Mouse (Mus musculus) adrenal gland, postnatal 36 days (tissue): Measurements from ENCODE around the gene Hpgds. TPM values are rescaled to one million over a fixed set of nuclear protein-coding genes. Genes with fewer than 3 reads are reported as not detected.

Experiments used
- DNase-seq, 2 experiments: peaks; one replicate each; pipeline ENCODE4 v3.0.0; 2021; ENCODE audit warnings: mixed read lengths in 1 of 2
- long read RNA-seq, 2 experiments: library from polyadenylated mRNA; stranded (forward); transcript quantifications; one replicate each; pipeline ENCODE4 v2.0.0; 2021; ENCODE audit warnings: borderline sequencing depth in 2 of 2
- total RNA-seq, 2 experiments: library from RNA; stranded (reverse); gene quantifications; 2 replicates each; pipeline ENCODE4 v1.2.3; 2021

Gene Hpgds
- 1 to 10 TPM; 1.8 to 2.5 TPM for total RNA-seq
- long read RNA-seq, experiment 1, partial matches to known transcripts: 0 of 1 reads
- long read RNA-seq, experiment 1, other reads (novel, unspliced or antisense): 0 of 1 reads
- long read RNA-seq, experiment 2: 0 reads

GRCm38 (mm10) chr6:65144621-65145205 is at the start of gene Hpgds:
Gene Hpgds, minus strand, starts transcription at chr6:65144908.
- DNase-seq: no peak

GRCm38 (mm10) chr6:65164977-65165376 is 20.3 kb upstream of the Hpgds start:
- no peak for DNase-seq

GRCm38 (mm10) chr6:65164137-65164536 is 19.4 kb upstream of the Hpgds start:
- DNase-seq: no peak

DNA sequence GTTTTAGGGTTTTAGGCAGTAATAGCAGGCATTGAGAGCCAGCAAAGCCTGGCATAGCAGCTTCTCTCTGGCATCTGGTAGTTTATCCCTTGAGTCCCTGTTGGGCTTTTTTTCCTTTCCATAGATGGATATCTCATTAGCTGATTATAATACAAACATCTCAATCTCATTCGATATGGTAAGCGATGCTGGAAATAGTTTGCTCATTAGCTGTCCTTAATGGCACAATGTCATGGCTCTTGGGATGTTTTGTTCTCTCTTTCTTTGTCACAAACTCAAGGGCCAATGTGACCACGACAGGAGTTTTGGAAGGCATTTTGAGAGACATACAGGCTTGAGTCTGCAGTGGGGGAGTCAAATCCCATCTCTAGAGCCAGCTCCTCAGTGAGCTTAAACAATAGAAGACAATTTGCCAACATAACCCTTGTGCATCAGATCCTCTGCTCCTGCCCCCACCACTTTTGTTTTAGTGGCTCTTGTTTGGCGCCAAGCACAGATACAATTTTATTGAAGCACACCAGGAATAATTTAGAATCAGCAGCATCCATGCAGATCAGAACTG is 14.8 kb upstream of the Hpgds start:
- no peak for DNase-seq

DNA sequence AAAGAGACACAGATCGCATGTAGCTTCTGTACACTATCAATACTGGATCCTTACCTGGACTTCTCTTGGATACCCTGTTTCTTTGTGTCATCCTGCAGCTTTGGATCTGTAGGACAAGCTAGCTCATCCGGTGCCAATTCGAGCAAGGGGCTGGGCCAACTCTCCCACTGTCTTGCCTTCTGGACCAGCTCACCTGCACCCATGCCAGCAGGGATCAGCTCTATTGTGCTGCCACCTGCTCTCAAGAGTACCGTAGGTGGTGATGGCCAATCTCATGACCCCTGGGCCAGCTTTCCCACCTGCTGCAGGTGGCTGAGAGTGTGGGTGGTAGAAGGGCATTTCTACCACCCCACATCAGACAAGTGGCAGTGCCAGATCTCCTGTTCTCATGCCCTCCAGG is 12.3 kb upstream of the Hpgds start:
- no peak for DNase-seq

DNA sequence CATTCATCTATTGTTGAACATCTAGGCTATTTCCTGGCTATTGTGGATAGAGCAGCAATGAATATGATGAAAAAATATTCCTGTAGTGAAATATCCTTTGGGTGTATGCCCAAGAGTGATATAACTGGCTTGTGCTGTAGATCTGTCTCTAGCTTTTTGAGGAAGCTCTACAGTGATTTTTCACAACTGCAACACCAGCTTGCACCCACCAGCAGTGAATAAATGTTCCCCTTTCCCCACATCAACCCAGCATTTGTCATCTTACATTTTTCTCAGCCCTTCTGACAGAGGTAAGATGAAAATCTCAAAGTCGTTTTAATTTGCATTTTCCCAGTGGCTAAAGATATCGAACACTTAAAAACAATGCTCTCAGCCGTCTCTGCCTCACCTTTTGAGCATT is 8.9 kb upstream of the Hpgds start:
- no peak for DNase-seq

- DNase-seq: no peak
Observed at GRCm38 (mm10) chr6:65150703-65151102, 6.0 kb upstream of the Hpgds start.

DNA sequence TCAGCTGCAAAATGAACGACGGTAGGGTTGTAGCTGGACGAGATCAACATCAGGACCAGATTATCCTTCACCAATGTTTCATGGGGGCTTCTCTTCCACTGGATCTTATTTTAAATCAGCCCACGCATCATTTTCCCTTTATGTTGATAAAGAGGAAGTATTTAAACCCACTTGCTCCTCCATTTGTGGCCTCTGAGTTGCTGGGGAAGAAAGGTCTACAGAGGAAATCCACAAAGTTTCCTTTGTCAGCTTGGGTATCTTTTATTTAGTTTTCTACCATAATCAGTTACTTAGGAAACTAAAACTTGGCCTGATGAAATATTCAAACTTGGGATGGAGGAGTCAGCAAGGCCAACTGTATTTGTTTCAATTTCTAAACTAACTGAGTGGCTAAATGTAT is 1.7 kb upstream of the Hpgds start:
- DNase-seq: no peak

DNA sequence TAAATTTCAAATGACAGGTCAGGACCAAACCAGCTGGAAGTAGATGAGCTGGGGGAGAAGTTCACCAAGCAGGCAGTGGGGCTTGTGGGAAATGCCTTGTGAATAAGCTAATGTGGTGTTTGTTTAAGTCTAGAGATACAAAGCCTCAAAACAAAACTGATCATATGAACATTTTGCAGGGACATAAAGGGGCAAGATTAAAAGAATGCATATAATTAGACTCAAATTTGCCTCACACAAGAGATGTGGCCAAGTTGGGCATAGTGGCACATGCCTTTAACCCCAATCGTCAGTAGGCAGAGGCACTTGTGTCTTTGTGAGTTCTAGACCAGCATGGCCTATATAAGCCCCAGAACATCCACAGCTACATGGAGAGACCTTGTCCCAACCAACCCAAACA is 2.4 kb downstream of the Hpgds start:
- no peak for DNase-seq

DNA sequence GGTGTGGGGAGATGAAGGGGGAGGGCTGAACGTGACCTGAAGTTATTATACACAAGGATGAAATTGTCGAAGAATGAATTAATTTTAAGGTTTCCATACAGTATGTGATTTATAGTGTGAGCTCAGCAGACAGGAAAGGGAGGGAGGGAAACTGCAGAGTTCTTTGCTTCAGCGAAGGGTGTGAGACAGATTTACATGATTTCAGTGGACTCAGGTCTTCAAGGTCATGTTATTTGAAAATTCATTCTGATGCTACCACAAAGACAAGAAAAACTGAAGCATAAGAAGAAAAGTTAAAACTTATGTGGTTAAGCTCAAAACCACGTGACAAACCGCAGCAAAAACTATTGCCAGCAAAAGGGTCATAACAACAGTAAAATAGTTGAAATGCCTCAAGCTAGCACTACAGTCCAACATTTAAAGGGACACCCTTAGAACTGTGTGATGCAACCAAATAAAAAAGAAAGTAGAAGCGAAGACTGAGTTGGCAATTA is 3.9 kb downstream of the Hpgds start:
- no peak for DNase-seq

GRCm38 (mm10) chr6:65140082-65140749 is 4.5 kb downstream of the Hpgds start:
- no peak for DNase-seq

DNA sequence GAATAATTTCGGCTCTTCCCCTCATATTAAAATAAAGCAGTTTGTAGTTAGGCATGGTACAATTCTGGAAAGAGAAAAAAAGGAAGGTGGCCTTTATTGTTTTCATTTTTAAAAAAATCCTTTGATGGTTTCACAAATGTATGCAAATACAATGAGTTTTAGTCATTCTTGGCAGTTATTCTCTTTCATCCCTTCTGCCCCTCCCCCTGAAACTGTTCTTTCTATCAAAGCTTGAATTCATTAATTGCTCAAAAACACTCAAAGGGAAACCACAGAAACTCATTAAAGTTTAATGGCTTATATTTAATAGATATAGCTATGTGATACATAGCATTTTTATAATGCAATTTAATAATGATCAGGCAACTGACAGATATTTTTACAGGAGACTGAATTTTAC is 6.5 kb downstream of the Hpgds start:
- DNase-seq: no peak

DNA sequence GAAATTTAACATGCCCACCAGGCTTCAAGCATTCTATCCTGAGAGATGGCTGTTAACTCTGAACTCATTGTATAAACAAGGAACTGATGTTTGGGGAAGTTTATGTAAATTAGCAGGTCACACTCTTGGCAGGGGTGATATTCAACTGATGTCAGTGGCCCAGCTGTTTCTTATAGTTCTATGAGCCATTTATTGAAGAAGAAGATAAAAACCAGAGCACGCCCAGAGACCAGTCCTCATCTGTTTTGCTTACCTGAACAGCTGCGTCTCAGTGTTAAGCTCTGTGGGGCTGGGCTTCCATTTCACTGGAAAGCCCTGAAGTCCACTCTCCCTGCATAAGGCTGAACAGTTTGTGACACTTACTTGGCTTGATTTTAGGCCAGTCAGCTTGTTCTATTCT is 6.9 kb downstream of the Hpgds start:
- DNase-seq: no peak

- DNase-seq: no peak
Observed at GRCm38 (mm10) chr6:65132376-65132775, 12.3 kb downstream of the Hpgds start.

GRCm38 (mm10) chr6:65126074-65126726 is 18.5 kb downstream of the Hpgds start:
- peak; percentile 35 to 65 for DNase-seq

DNA sequence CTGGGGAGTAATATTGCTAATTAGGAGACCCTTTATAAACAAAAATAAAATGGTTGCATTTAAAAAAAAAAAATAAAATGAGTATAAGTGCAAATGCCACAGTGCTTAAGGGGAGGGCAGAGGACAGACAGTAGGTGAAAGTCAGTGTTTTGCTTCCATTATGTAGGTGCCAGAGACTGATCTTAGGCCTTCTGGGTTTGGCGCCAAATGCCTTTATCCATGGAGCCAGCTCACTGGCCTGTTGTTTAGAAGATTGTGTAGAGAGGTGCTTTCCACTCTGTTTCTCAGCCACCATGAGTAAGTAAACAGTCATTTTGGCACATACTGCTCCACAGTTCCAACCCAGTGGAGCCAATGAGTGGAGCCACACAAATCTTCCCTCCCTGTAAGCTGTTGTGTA is 27.2 kb downstream of the Hpgds start:
- DNase-seq: no peak

DNA sequence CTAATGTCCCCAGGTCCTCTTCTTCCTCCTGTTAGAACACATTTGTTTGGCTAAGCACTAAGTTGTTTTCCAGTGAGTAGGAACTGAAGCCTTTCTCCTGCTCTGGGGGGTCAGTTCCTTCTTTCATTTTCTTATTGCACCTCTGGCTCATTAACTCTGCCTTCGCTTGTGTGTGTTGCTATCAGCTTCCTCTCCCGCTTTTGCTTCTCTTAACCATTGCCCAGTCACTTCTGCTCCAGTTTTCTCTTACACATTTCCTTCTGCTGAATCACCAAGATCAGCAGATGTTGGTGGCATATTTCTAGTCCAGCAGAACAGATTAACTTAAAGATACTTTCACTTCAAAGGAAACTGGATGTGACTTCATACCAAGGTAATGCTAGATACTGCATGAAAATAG is 29.8 kb downstream of the Hpgds start:
- DNase-seq: no peak

GRCm38 (mm10) chr6:65079139-65079538 is 65.6 kb downstream of the Hpgds start:
- no peak for DNase-seq

DNA sequence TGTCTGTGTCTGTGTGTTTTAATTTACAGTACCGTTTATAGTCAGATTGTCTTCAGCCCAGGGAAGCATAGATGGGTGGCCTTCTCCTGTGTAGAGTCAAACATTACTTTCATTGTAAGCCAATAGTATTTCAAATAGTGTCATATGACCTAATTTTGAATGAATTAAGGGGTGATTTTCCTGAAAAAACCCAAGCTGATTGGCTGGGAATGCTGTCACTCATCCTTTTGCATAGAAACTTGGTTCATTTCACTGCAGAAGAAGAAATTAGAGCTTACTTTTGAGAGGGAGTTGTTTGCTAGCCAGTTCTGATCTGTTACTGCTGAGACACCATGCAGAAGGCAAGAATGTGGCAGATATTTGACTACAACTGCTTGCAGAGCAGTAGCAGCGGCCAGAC is 69.5 kb downstream of the Hpgds start:
- no peak for DNase-seq
